Mouse (Mus musculus) forebrain, embryonic 16.5 days (tissue): Measurements from ENCODE around the gene Ppig. TPM values are rescaled to one million over a fixed set of nuclear protein-coding genes. Genes with fewer than 3 reads are reported as not detected.

Experiments used
- ATAC-seq: fragments of 200-750 bp; cut with Nextera tagmentation; 2 replicates; pipeline ENCODE4 v1.8.0; 2017; ENCODE audit warnings: mild to moderate bottlenecking, moderate library complexity
- H3K27ac ChIP-seq: fragments of 300-500 bp; sonication (generic); 2 replicates; pipeline ENCODE4 v1.5.1; 2014; ENCODE audit warnings: low read length, control low read depth
- H3K27me3 ChIP-seq: fragments of 300-500 bp; sonication (generic); replicated peaks from 2 replicates; pipeline ENCODE4 v1.6.1; 2014; ENCODE audit warnings: low read length; ENCODE audit not compliant: control insufficient read depth, insufficient read depth
- H3K36me3 ChIP-seq: fragments of 300-500 bp; sonication (generic); 2 replicates; pipeline ENCODE4 v1.6.1; 2014; ENCODE audit not compliant: control insufficient read depth, insufficient read depth
- H3K4me1 ChIP-seq: fragments of 300-500 bp; sonication (generic); replicated peaks from 2 replicates; pipeline ENCODE4 v1.6.1; 2014; ENCODE audit warnings: low read length; ENCODE audit not compliant: control insufficient read depth, insufficient read depth
- H3K4me2 ChIP-seq: fragments of 300-500 bp; sonication (generic); 2 replicates; pipeline ENCODE4 v1.6.1; 2014; ENCODE audit warnings: mild to moderate bottlenecking, low read length, control low read depth
- H3K4me3 ChIP-seq: fragments of 300-500 bp; sonication (generic); replicated peaks from 2 replicates; pipeline ENCODE4 v1.5.1; 2014; ENCODE audit warnings: mild to moderate bottlenecking, low read length, control low read depth
- H3K9ac ChIP-seq: fragments of 300-500 bp; sonication (generic); replicated peaks from 2 replicates; pipeline ENCODE4 v1.6.1; 2014; ENCODE audit warnings: low read depth, low read length, control low read depth
- H3K9me3 ChIP-seq: fragments of 300-500 bp; sonication (generic); 2 replicates; pipeline ENCODE4 v1.6.1; 2016; ENCODE audit warnings: low read length; ENCODE audit not compliant: control insufficient read depth
- WGBS: fragments of 180-500 bp; shearing (Covaris S2); extraction: QIAGEN DNeasy Blood & Tissue Kit; methylation state at CpG from one replicate; pipeline ENCODE4 v1.1.7; 2014; 5-methylcytosine and 5-hydroxymethylcytosine counted together
- polyA plus RNA-seq: library from polyadenylated mRNA; unstranded; fragments of >200 nt; fragmentation: Nextera tagmentation; extraction: Ambion mirVana; gene quantifications from 2 replicates; pipeline ENCODE4 v1.2.1, GENCODE M21; 2015

The Ppig gene
- polyA plus RNA-seq, 1 experiment from 2014 or later, result 127 TPM

DNA sequence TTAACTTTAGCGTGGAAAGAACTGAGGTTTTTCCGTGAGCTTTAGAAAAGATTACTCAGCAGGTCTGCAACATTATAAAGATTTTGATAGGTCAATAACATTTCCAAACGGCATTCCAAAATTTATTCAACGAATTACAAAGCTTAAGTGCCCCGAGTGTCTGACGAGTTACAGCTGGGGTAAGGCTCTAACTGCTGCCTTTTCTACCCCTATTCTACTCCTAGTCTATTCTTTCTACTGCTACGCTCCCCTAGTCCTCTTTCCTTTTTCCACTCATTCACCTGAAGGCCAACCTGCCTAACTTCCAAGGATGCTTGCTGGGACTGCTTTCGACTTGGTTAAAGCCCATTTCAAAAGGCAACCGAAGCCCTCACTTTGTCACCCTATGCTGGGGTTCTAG lies 66.6 kb downstream of the Ppig start:
- ATAC-seq, result peak; percentile 39; the same call in 1 of the 2 replicates
- WGBS, result 19% methylated on average over 9 of the region's 9 CpGs
- H3K4me1 ChIP-seq, result peaks cover 7% of the 10 kb centered on the region; the same call in 1 of the 2 replicates
- H3K4me2 ChIP-seq, result peak overlapping the region; percentile 72
- H3K9me3 ChIP-seq, result no peaks in the 10 kb centered on the region
- peak overlapping the region; percentile 67 for H3K9ac ChIP-seq
- peaks cover 3% of the 10 kb centered on the region; the same call in 1 of the 2 replicates for H3K36me3 ChIP-seq
- peak overlapping the region; percentile 67 for H3K4me3 ChIP-seq
- H3K27ac ChIP-seq, result peak overlapping the region; percentile 69
- no peaks in the 10 kb centered on the region for H3K27me3 ChIP-seq

DNA sequence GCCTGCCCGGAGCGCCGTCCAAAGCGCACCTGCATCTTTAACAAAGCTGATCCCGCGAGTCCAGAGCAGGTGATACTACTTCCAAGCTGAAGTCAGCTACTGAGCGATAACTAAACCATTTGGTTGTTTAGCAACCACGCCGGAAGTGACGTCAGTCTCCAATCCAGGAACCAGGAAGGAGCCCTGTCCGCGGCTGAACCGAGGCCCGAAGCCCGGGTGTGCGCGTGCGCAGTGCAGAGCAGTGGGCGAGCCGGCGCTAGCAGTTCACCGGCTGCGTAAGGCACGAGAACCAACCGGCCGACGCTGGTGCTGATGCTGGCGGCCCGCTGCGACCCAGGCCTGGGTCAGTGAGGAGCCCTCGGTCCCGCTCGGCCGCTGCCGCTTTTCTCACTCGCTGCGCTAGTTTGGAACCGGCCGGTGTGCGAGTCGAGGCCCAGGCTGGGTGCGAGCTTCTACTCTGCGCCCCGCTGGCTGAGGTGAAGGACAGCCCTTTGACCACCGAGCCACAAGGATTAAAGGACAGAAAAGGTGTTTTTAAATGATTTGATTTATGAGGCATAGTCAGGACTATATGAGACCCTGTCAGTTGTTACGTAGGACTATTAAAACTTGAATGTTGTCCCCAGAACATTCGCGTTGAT lies 67.2 kb downstream of the Ppig start, which contains the start of the genes Ccdc173 and Phospho2:
Ccdc173 (minus strand) TSS at position 147 of the 641 bp plus-strand sequence.
Phospho2 (plus strand) TSS at position 195 of the 641 bp plus-strand sequence.
- ATAC-seq, result peak; percentile 98
- Histone ChIP-seq H3K4me3 (peak within 1 kb of the TSS; percentile 67), H3K27me3 (no peaks in the 10 kb centered on the region), H3K27ac (peak within 1 kb of the TSS; percentile 69), H3K36me3 (peaks cover 3% of the 10 kb centered on the region; the same call in 1 of the 2 replicates), H3K9ac (peak within 1 kb of the TSS; percentile 69), H3K4me1 (peaks cover 7% of the 10 kb centered on the region; the same call in 1 of the 2 replicates), H3K4me2 (peak within 1 kb of the TSS; percentile 72), H3K9me3 (no peaks in the 10 kb centered on the region)
- WGBS, result 2% methylated on average over 48 of the region's 48 CpGs

DNA sequence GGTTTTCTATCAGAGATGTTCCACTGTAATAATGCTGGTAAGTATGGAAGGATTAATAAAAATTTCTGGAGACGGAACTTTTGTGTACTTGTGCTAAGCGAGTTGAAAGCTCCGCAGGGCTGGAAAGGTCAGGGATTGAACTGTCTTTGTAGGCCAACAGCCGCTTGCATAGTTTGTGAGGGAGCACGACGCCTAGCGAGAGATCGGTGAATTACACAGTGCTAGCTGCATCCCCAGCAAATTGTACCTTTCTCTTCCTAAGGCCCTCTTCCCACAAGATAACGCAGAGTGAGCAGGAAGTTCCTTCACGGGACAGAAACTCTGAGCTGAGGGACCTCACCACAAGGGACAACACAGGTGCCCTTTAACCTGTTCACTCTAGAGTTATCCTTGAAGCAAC lies 67.9 kb downstream of the Ppig start:
- H3K27me3 ChIP-seq, result no peaks in the 10 kb centered on the region
- H3K27ac ChIP-seq, result no peak overlapping the region
- no peaks in the 10 kb centered on the region for H3K9me3 ChIP-seq
- H3K4me2 ChIP-seq, result peak overlapping the region; percentile 72
- ATAC-seq, result 0 out of 2 replicates have a peak, but pooled peaks have one; percentile 15
- peaks cover 7% of the 10 kb centered on the region; the same call in 1 of the 2 replicates for H3K4me1 ChIP-seq
- WGBS, result under 1% methylated on average over 10 of the region's 10 CpGs
- H3K36me3 ChIP-seq, result peaks cover 9% of the 10 kb centered on the region
- H3K9ac ChIP-seq, result no peak overlapping the region; the same call in 1 of the 2 replicates
- peak overlapping the region; percentile 67 for H3K4me3 ChIP-seq

DNA sequence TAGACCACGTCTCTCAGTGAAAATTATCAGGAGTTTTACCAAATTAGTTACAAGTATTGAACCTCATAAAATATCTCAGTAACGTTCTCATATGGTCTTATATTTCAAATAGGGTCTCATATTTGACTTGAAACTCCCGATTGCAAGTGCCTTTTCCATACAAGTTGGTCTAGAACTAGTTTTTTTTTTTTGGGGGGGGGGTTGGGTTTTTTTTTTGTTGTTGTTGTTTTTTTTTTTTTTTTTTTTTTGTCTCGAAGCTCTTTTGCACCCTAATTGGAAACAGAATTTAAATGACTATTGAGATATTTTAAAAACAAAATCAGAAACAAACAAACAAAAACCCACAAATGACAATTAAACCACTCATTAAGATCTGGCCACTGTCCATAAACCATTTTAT lies 68.4 kb downstream of the Ppig start:
- peak overlapping the region; percentile 67; the same call in 1 of the 2 replicates for H3K4me3 ChIP-seq

DNA sequence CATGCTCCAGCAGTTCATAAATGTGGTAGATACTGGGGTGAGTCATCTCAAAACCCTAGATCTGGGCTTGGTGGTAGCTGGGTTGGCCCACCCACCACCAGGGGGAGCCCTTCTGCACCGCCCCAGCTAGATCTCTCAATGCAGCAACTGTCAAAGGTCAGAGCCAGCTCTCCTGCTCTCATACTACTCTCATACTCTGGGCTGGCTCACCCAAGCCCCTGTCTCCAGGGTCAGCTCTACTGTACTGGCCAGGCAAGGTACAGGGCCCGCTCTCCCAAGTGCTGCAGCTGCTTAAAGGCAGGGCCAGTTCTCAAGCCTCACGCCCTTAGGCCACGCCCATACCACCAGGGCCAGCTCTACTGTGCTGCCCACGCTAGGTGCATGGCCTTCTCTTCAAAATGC lies 80.6 kb downstream of the Ppig start:
- 63% methylated on average over 5 of the region's 5 CpGs for WGBS
- Histone ChIP-seq H3K9ac (no peak overlapping the region), H3K27ac (no peak overlapping the region), H3K36me3 (no peaks in the 10 kb centered on the region), H3K4me2 (no peak overlapping the region), H3K27me3 (no peaks in the 10 kb centered on the region), H3K4me3 (no peak overlapping the region), H3K4me1 (no peaks in the 10 kb centered on the region), H3K9me3 (no peaks in the 10 kb centered on the region)
- no peak for ATAC-seq

More for the DNA sequence above, 68.4 kb downstream of the Ppig start:
- ATAC-seq, result no peak
- peaks cover 13% of the 10 kb centered on the region for H3K36me3 ChIP-seq
- no peaks in the 10 kb centered on the region for H3K27me3 ChIP-seq
- H3K4me2 ChIP-seq, result peak overlapping the region; percentile 72
- WGBS, result 69% methylated on average over 4 of the region's 4 CpGs
- no peaks in the 10 kb centered on the region for H3K9me3 ChIP-seq
- peaks cover 7% of the 10 kb centered on the region; the same call in 1 of the 2 replicates for H3K4me1 ChIP-seq
- no peak overlapping the region for H3K9ac ChIP-seq
- no peak overlapping the region for H3K27ac ChIP-seq

Other genes with a start within 250 kb of the Ppig start
- gene Lrp2, start 136.5 kb upstream of the Ppig start, polyA plus RNA-seq, result 0.27 and 0.30 TPM in 2 replicates
- 19.6 and 22.7 TPM in 2 replicates for gene Bbs5, start 75.4 kb upstream of the Ppig start, polyA plus RNA-seq
- 0.12 TPM in 1 of 2 replicates, not detected in the other for gene Klhl41, start 52.4 kb upstream of the Ppig start, polyA plus RNA-seq
- 16.7 and 18.5 TPM in 2 replicates for gene Fastkd1, start 9.0 kb upstream of the Ppig start, polyA plus RNA-seq
- gene Ccdc173, start 67.0 kb downstream of the Ppig start, polyA plus RNA-seq, result 1.9 and 2.5 TPM in 2 replicates
- 35.7 and 40.5 TPM in 2 replicates for gene Phospho2, start 67.1 kb downstream of the Ppig start, polyA plus RNA-seq
- gene Klhl23, start 99.4 kb downstream of the Ppig start, polyA plus RNA-seq, result 71.7 and 81.2 TPM in 2 replicates
- gene Ssb, start 139.0 kb downstream of the Ppig start, polyA plus RNA-seq, result 265 and 292 TPM in 2 replicates
- gene Mettl5, start 163.1 kb downstream of the Ppig start, polyA plus RNA-seq, result 25.2 and 27.7 TPM in 2 replicates
- 15.6 and 18.2 TPM in 2 replicates for gene Ubr3, start 174.7 kb downstream of the Ppig start, polyA plus RNA-seq